Mouse (Mus musculus): ENCODE measurements around the gene Palld.

GRCm38 (mm10) chr8:61797391-61797947 is 105.0 kb downstream of the Palld start:
- TF ChIP-seq GATA1 (IDR thresholded peaks at IDR 0.05; ENCODE audit: borderline replicate concordance, low read length) (no peak), FLI1 (IDR thresholded peaks at IDR 0.05; ENCODE audit: low read length) (no peak)
